Mouse (Mus musculus): ENCODE results near the gene Foxa3. TPM values are rescaled to one million over a fixed set of nuclear protein-coding genes. Genes with fewer than 3 reads are reported as not detected.
A peak's percentile ranks its signal among the peaks of the same experiment; 100 is the strongest.

Foxa3 gene
- polyA plus RNA-seq, 1 experiment from 2014 or later: not detected

DNA sequence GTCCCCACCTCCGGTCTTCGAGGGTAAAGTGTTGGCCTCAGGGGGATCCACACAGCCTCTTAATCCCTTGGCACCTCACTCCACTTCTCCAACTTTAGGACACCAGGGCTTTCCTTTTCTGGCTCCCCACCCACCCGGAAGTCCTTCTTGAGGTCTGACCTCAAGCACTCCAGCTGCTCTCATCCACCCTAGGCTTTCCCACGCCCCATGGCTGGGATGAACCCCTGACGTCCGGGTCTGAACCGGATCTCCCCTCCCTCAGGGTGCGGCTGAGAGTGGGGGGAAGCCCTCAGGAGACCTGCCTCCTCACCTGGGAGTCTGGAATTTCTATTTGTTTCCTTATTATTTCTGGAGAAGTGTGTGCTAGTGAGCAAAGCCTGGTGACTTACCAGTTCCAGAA lies 2.3 kb downstream of the Foxa3 start:
- Histone ChIP-seq H3K4me2 (ENCODE audit: low read length) (no peak overlapping the region), H3K9ac (ENCODE audit: low read depth, low read length) (no peak overlapping the region), H3K9me3 (replicated peaks; ENCODE audit: control insufficient read depth, low read length, poor library complexity, severe bottlenecking) (no peaks in the 10 kb centered on the region), H3K36me3 (ENCODE audit: control insufficient read depth, insufficient read depth, low read length) (no peaks in the 10 kb centered on the region), H3K27me3 (ENCODE audit: control insufficient read depth, insufficient read depth, low read depth, low read length) (peaks cover 32% of the 10 kb centered on the region), H3K4me3 (ENCODE audit: low read depth, low read length) (no peak overlapping the region), H3K4me1 (ENCODE audit: control insufficient read depth, insufficient read depth, low read length) (peaks cover 10% of the 10 kb centered on the region), H3K27ac (ENCODE audit: low read length) (no peak overlapping the region)
- no peak for ATAC-seq
- 33% methylated on average over 8 of the region's 8 CpGs for WGBS

DNA sequence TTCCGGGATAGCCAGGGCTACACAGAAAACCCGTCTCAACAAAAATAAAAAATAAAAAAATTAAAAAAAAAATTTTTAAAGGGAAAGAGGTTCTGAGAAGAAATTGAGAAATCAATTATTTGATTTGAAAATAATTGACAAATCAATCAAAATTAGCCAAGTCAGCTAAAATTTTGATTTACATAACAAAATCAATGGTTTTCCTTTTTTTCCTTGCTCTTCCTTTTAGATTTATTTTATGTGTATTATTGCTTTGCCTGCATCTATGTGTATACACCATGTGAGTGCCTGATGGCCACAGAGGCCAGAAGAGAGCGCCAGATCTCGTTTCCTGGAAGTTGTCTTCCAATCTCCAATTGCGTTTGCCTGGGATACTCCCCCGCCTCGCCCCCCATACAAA lies 5.4 kb downstream of the Foxa3 start:
- no peak for ATAC-seq
- no peaks in the 10 kb centered on the region for H3K9me3 ChIP-seq (replicated peaks; ENCODE audit: control insufficient read depth, low read length, poor library complexity, severe bottlenecking)
- no peaks in the 10 kb centered on the region for H3K4me1 ChIP-seq (ENCODE audit: control insufficient read depth, insufficient read depth, low read length)
- 93% methylated on average over 7 of the region's 7 CpGs for WGBS
- no peaks in the 10 kb centered on the region for H3K36me3 ChIP-seq (ENCODE audit: control insufficient read depth, insufficient read depth, low read length)
- H3K4me2 ChIP-seq (ENCODE audit: low read length): no peak overlapping the region
- peaks cover 23% of the 10 kb centered on the region for H3K27me3 ChIP-seq (ENCODE audit: control insufficient read depth, insufficient read depth, low read depth, low read length)
- H3K27ac ChIP-seq (ENCODE audit: low read length): no peak overlapping the region
- no peak overlapping the region for H3K4me3 ChIP-seq (ENCODE audit: low read depth, low read length)
- H3K9ac ChIP-seq (ENCODE audit: low read depth, low read length): no peak overlapping the region

DNA sequence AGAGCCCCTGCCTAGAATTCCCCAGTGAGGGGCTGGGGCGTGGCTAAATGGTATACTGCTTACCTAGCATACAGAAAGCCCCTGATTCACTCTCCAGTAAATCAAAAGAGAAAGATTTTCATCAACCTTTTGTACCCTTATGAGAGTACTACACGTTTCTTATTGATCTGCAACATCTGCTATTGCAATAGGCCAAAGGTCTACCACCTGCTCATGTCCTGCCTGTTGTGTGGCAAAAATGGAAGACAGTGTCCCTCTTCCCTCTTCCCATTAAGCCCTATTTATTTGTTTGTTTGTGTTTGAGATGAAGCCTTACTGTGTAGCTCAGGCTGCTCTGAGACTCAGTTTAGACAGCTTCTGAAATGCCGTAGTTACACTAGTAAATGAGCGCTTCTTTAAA lies 7.3 kb downstream of the Foxa3 start:
- no peak overlapping the region for H3K4me2 ChIP-seq (ENCODE audit: low read length)
- no peak for ATAC-seq
- H3K27ac ChIP-seq (ENCODE audit: low read length): no peak overlapping the region
- peaks cover 8% of the 10 kb centered on the region for H3K4me1 ChIP-seq (ENCODE audit: control insufficient read depth, insufficient read depth, low read length)
- WGBS: 94% methylated on average over 4 of the region's 4 CpGs
- H3K9me3 ChIP-seq (replicated peaks; ENCODE audit: control insufficient read depth, low read length, poor library complexity, severe bottlenecking): no peaks in the 10 kb centered on the region
- no peak overlapping the region for H3K4me3 ChIP-seq (ENCODE audit: low read depth, low read length)
- H3K9ac ChIP-seq (ENCODE audit: low read depth, low read length): no peak overlapping the region
- H3K36me3 ChIP-seq (ENCODE audit: control insufficient read depth, insufficient read depth, low read length): no peaks in the 10 kb centered on the region
- H3K27me3 ChIP-seq (ENCODE audit: control insufficient read depth, insufficient read depth, low read depth, low read length): peaks cover 5% of the 10 kb centered on the region

DNA sequence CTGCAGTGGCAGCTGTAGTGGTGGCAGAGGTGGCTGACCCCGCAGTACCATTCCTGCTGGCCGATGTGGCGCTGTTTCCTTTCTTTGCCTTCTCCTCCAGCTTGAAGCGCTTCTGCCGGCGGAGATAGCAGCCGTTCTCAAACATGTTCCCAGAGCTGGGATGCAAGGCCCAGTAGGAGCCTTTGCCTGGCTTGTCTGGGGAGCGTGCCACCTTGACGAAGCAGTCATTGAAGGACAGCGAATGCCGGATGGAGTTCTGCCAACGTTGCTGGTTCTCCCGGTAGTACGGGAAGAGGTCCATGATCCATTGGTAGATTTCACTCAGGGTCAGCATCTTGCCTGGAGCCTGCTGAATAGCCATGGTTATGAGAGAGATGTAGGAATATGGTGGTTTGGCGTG lies 8.9 kb downstream of the Foxa3 start:
- Histone ChIP-seq H3K36me3 (ENCODE audit: control insufficient read depth, insufficient read depth, low read length) (no peaks in the 10 kb centered on the region), H3K4me3 (ENCODE audit: low read depth, low read length) (no peak overlapping the region), H3K4me2 (ENCODE audit: low read length) (no peak overlapping the region), H3K27me3 (ENCODE audit: control insufficient read depth, insufficient read depth, low read depth, low read length) (no peaks in the 10 kb centered on the region), H3K4me1 (ENCODE audit: control insufficient read depth, insufficient read depth, low read length) (peaks cover 8% of the 10 kb centered on the region), H3K27ac (ENCODE audit: low read length) (no peak overlapping the region), H3K9ac (ENCODE audit: low read depth, low read length) (no peak overlapping the region), H3K9me3 (replicated peaks; ENCODE audit: control insufficient read depth, low read length, poor library complexity, severe bottlenecking) (no peaks in the 10 kb centered on the region)
- WGBS: 67% methylated on average over 15 of the region's 15 CpGs
- ATAC-seq: no peak

DNA sequence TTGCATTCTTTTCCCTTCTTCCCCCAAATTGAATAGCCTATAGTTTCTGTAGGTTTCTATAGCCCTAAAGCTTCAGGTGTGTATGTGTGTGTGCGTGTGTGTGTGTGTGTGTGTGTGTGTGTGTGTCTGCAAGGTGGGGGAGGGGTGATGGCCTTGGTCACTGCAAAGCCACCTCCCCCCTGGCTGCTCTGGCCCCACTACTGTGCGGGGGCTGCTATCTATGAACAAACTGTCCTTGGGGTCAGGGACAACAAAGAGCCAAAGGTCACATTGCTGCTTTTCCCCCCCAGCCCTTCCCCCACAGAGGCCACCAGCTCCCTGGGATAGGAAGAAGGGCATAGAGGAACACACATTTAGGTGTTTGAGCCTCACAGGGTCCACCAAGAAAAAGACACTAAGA lies 10.5 kb downstream of the Foxa3 start:
- WGBS: 64% methylated on average over 2 of the region's 2 CpGs
- H3K36me3 ChIP-seq (ENCODE audit: control insufficient read depth, insufficient read depth, low read length): no peaks in the 10 kb centered on the region
- no peaks in the 10 kb centered on the region for H3K27me3 ChIP-seq (ENCODE audit: control insufficient read depth, insufficient read depth, low read depth, low read length)
- H3K4me1 ChIP-seq (ENCODE audit: control insufficient read depth, insufficient read depth, low read length): peaks cover 8% of the 10 kb centered on the region
- no peaks in the 10 kb centered on the region for H3K9me3 ChIP-seq (replicated peaks; ENCODE audit: control insufficient read depth, low read length, poor library complexity, severe bottlenecking)
- no peak overlapping the region for H3K4me3 ChIP-seq (ENCODE audit: low read depth, low read length)
- no peak overlapping the region for H3K27ac ChIP-seq (ENCODE audit: low read length)
- no peak for ATAC-seq
- no peak overlapping the region; the same call in 1 of the 2 replicates for H3K9ac ChIP-seq (ENCODE audit: low read depth, low read length)
- no peak overlapping the region for H3K4me2 ChIP-seq (ENCODE audit: low read length)

DNA sequence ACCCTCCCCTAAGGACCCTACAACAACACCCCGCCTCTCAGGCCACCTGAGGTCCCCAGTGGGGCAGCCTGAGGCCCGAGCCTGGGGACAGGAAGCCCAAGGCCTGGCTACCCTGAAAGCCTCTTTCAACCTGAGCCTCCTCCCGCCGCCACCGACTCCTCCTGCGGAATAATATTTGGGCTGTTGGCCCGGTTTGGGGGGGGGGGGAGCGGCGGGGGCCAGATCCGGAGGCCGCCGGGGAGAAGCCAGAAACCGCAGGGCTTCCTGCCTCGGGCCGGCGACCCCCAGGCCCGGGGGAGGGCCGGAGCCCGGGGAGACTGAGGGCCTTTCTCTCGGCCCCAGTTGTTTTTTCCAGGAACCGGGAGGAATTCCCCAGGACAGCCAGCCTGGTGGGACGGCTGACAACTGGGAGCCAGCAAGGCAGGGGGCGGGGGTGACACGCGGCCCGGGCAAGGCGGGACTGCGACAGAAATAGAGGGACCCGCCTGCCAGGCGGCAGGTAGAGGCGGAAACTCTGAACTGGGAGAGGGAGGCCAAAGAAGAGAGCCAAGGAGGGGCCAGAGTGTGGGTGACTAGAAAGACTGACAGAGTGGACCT lies 11.2 kb downstream of the Foxa3 start:
- Histone ChIP-seq H3K4me3 (ENCODE audit: low read depth, low read length) (peak overlapping the region; percentile 19), H3K36me3 (ENCODE audit: control insufficient read depth, insufficient read depth, low read length) (no peaks in the 10 kb centered on the region; the same call in 1 of the 2 replicates), H3K4me2 (ENCODE audit: low read length) (peak overlapping the region; percentile 51), H3K9ac (ENCODE audit: low read depth, low read length) (peak overlapping the region; percentile 64), H3K9me3 (replicated peaks; ENCODE audit: control insufficient read depth, low read length, poor library complexity, severe bottlenecking) (no peaks in the 10 kb centered on the region), H3K27ac (ENCODE audit: low read length) (no peak overlapping the region), H3K27me3 (ENCODE audit: control insufficient read depth, insufficient read depth, low read depth, low read length) (no peaks in the 10 kb centered on the region), H3K4me1 (ENCODE audit: control insufficient read depth, insufficient read depth, low read length) (peaks cover 8% of the 10 kb centered on the region)
- WGBS: 3% methylated on average over 28 of the region's 31 CpGs
- ATAC-seq: no peak

DNA sequence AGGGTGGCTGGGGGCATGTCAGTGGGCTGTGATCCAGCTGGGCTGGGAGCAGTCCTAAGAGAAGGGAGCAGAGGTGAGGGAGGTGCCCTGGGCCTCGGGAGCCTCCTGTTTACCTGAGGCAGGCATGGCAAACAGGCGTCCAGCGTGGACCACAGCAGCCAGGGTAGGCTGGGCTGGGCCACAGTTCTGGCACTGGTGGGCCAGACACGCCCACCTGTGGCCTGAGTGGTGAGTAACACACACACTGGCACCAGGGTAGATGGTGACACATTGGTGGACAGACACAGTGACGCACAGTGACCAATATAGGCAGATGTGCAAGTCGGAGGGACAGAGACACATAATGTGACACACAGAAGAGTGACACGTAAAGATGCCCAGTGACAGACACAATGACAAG lies 12.8 kb downstream of the Foxa3 start:
- Histone ChIP-seq H3K4me2 (ENCODE audit: low read length) (no peak overlapping the region), H3K9me3 (replicated peaks; ENCODE audit: control insufficient read depth, low read length, poor library complexity, severe bottlenecking) (no peaks in the 10 kb centered on the region), H3K4me3 (ENCODE audit: low read depth, low read length) (no peak overlapping the region), H3K4me1 (ENCODE audit: control insufficient read depth, insufficient read depth, low read length) (peaks cover 22% of the 10 kb centered on the region), H3K36me3 (ENCODE audit: control insufficient read depth, insufficient read depth, low read length) (peaks cover 4% of the 10 kb centered on the region; the same call in 1 of the 2 replicates), H3K9ac (ENCODE audit: low read depth, low read length) (no peak overlapping the region), H3K27ac (ENCODE audit: low read length) (no peak overlapping the region), H3K27me3 (ENCODE audit: control insufficient read depth, insufficient read depth, low read depth, low read length) (no peaks in the 10 kb centered on the region)
- ATAC-seq: no peak
- 80% methylated on average over 7 of the region's 7 CpGs for WGBS

GRCm38 (mm10) chr7:19007026-19007977 lies 16.0 kb downstream of the Foxa3 start:
- no peak overlapping the region for H3K4me2 ChIP-seq (ENCODE audit: low read length)
- no peak overlapping the region for H3K27ac ChIP-seq (ENCODE audit: low read length)
- no peak for ATAC-seq
- WGBS: 82% methylated on average over 13 of the region's 13 CpGs
- H3K4me3 ChIP-seq (ENCODE audit: low read depth, low read length): no peak overlapping the region
- H3K9ac ChIP-seq (ENCODE audit: low read depth, low read length): no peak overlapping the region
- H3K4me1 ChIP-seq (ENCODE audit: control insufficient read depth, insufficient read depth, low read length): peaks cover 37% of the 10 kb centered on the region
- H3K27me3 ChIP-seq (ENCODE audit: control insufficient read depth, insufficient read depth, low read depth, low read length): no peaks in the 10 kb centered on the region
- H3K36me3 ChIP-seq (ENCODE audit: control insufficient read depth, insufficient read depth, low read length): peaks cover 9% of the 10 kb centered on the region; the same call in 1 of the 2 replicates
- H3K9me3 ChIP-seq (replicated peaks; ENCODE audit: control insufficient read depth, low read length, poor library complexity, severe bottlenecking): no peaks in the 10 kb centered on the region

DNA sequence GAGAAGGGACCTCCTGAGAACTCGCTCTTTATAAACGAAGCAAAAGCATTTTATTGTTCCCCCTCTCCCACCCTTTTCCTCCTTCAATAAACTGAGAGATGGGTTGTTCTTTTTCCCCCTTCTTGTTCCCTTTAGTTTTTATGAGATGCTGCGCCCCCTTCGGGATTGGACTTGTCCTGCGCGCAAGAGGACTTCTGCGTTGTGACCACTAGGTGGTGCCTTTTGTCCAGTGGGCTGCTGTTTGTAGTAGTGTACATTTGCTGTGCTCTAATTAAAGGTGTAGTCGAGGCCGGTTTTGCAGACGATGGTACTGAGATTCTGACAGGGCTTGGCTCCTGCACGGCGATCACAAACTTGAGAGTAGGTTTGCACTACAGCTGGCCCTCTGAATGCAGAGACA lies 16.9 kb downstream of the Foxa3 start:
- Histone ChIP-seq H3K9ac (ENCODE audit: low read depth, low read length) (no peak overlapping the region), H3K9me3 (replicated peaks; ENCODE audit: control insufficient read depth, low read length, poor library complexity, severe bottlenecking) (no peaks in the 10 kb centered on the region), H3K4me2 (ENCODE audit: low read length) (peak overlapping the region; percentile 14; the same call in 1 of the 2 replicates), H3K27me3 (ENCODE audit: control insufficient read depth, insufficient read depth, low read depth, low read length) (no peaks in the 10 kb centered on the region), H3K36me3 (ENCODE audit: control insufficient read depth, insufficient read depth, low read length) (peaks cover 9% of the 10 kb centered on the region; the same call in 1 of the 2 replicates), H3K4me1 (ENCODE audit: control insufficient read depth, insufficient read depth, low read length) (peaks cover 31% of the 10 kb centered on the region), H3K27ac (ENCODE audit: low read length) (no peak overlapping the region), H3K4me3 (ENCODE audit: low read depth, low read length) (no peak overlapping the region)
- 6% methylated on average over 12 of the region's 12 CpGs for WGBS
- no peak for ATAC-seq
